Mouse (Mus musculus) embryonic facial prominence, embryonic 10.5 days (tissue): ENCODE measurements at regions not wholly inside any gene's neighbourhood (a gene's known extent, or its start where the extent isn't known, plus 50 kb on each side); places are given as distances from the start of the nearest gene placed in this dataset.
A peak's percentile ranks its signal among the peaks of the same experiment; 100 is the strongest.

Experiments used
- DNase-seq: peaks from one replicate; pipeline ENCODE4 v3.0.0-alpha.2; 2017; ENCODE audit warnings: low spot score
- H3K27ac ChIP-seq: fragments of 300-500 bp; sonication (generic); replicated peaks from 2 replicates; pipeline ENCODE4 v1.5.1; 2016; ENCODE audit warnings: mild to moderate bottlenecking
- H3K27me3 ChIP-seq: fragments of 300-500 bp; sonication (generic); replicated peaks from 2 replicates; pipeline ENCODE4 v1.6.1; 2016; ENCODE audit warnings: low read depth, mild to moderate bottlenecking; ENCODE audit not compliant: poor library complexity, severe bottlenecking
- H3K36me3 ChIP-seq: fragments of 300-500 bp; sonication (generic); replicated peaks from 2 replicates; pipeline ENCODE4 v1.6.1; 2016; ENCODE audit warnings: mild to moderate bottlenecking, moderate library complexity
- H3K4me1 ChIP-seq: fragments of 300-500 bp; sonication (generic); 2 replicates; pipeline ENCODE4 v1.6.1; 2016
- H3K4me3 ChIP-seq: fragments of 300-500 bp; sonication (generic); 2 replicates; pipeline ENCODE4 v1.5.1; 2016; ENCODE audit warnings: mild to moderate bottlenecking, moderate library complexity
- H3K9me3 ChIP-seq: fragments of 300-500 bp; sonication (generic); 2 replicates; pipeline ENCODE4 v1.6.1; 2016; ENCODE audit warnings: mild to moderate bottlenecking
- WGBS: fragments of 180-500 bp; shearing (Covaris S2); methylation state at CpG from one replicate; pipeline ENCODE4 v1.1.7; 2016; 5-methylcytosine and 5-hydroxymethylcytosine counted together

DNA sequence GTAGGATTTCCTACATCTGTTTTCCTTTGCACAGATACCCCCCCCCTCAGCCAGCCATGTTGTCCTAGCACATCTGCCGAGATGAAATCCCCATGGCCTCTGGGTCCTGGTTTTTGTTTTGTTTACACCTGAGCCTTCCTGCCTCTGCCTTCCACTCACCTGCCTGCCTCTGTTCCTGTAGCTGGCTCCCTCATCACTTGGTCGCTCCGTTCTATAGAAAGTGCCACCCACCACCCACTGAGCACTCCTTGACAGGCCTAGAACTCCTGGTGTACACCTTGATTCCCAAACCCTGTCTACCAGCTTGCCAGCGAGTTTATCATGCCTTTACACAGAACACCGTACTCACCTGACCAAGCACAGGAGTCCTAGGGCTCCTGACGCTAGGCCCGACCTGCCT, 72.6 kb upstream of the Armc2 start:
- H3K36me3 ChIP-seq: no peaks in the 10 kb centered on the region
- 89% methylated on average over 7 of the region's 7 CpGs for WGBS
- H3K27me3 ChIP-seq: peaks cover 58% of the 10 kb centered on the region
- H3K9me3 ChIP-seq: no peaks in the 10 kb centered on the region
- peaks cover 25% of the 10 kb centered on the region for H3K4me1 ChIP-seq
- H3K4me3 ChIP-seq: no peak overlapping the region
- no peak overlapping the region for H3K27ac ChIP-seq
- DNase-seq: no peak

DNA sequence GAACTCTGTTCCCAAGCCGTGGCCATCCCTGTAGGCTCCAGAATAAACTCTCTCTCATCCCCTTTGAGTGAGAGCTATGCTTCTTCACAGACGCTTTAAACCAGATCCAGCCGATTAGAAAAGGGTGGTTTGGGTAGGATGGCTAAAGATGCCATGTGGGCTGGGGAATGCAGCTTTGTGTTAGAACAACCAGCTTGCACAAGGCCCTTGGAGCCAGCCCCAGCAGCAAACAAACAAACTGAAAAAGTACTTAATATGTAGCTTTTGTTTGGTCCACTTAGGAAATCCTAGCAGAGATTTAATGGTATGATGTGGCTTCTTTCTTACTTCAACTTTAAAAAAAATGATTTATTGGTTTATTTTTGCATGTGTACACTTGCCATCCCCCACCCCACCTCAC, 71.9 kb upstream of the Armc2 start:
- Histone ChIP-seq H3K4me1 (peaks cover 25% of the 10 kb centered on the region), H3K36me3 (no peaks in the 10 kb centered on the region), H3K4me3 (no peak overlapping the region), H3K9me3 (no peaks in the 10 kb centered on the region; the same call in 1 of the 2 replicates), H3K27me3 (peaks cover 57% of the 10 kb centered on the region), H3K27ac (no peak overlapping the region)
- WGBS: 63% methylated on average over 3 of the region's 3 CpGs
- DNase-seq: no peak

DNA sequence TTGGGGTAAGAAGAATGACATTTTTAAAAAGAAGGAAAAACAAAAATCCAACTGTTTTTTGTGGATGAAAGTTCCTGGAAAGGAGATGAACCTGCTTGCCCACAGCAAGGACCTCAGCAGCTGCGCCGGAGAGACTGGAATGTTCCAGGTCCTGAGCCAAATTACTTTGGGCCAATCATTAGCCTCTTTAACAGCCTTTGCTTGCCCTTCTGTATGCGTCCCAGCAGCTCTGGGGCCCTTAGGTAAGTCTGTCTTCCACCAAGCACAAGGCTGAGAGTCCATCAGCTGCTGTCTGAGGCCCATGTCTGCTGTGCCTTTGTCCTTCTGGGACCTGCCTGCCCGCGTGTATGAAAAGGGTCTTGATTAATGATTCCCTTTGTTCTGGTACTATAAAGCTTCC, 71.4 kb upstream of the Armc2 start:
- no peak overlapping the region for H3K4me3 ChIP-seq
- H3K4me1 ChIP-seq: peaks cover 25% of the 10 kb centered on the region
- peaks cover 56% of the 10 kb centered on the region for H3K27me3 ChIP-seq
- H3K27ac ChIP-seq: 0 out of 2 replicates have a peak overlapping the region, but pooled peaks have one; percentile 15
- no peaks in the 10 kb centered on the region for H3K36me3 ChIP-seq
- H3K9me3 ChIP-seq: no peaks in the 10 kb centered on the region; the same call in 1 of the 2 replicates
- DNase-seq: no peak
- WGBS: 68% methylated on average over 5 of the region's 5 CpGs

DNA sequence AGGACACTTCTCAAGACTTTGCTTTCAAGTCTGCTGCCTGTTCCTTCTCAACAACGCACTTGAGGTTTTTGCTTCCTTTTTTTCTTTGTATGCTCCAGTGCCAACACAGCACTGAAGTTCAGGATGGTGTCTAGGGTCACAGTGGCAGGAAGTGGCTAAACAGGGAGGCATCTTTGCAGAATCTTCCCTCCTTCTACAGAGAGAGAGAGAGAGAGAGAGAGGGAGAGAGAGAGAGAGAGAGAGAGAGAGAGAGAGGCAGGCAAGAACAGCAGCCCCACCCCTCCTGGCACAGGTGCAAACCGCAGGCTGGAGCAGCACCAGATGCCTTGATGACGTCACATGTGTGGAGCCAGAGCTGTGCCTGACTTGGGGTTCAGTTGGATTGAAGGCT, 71.0 kb upstream of the Armc2 start:
- 0 out of 2 replicates have a peak overlapping the region, but pooled peaks have one; percentile 24 for H3K27ac ChIP-seq
- WGBS: 33% methylated on average over 3 of the region's 3 CpGs
- no peak overlapping the region for H3K4me3 ChIP-seq
- peak; percentile 23 for DNase-seq
- no peaks in the 10 kb centered on the region; the same call in 1 of the 2 replicates for H3K9me3 ChIP-seq
- H3K4me1 ChIP-seq: peaks cover 25% of the 10 kb centered on the region
- peaks cover 52% of the 10 kb centered on the region for H3K27me3 ChIP-seq
- H3K36me3 ChIP-seq: no peaks in the 10 kb centered on the region

DNA sequence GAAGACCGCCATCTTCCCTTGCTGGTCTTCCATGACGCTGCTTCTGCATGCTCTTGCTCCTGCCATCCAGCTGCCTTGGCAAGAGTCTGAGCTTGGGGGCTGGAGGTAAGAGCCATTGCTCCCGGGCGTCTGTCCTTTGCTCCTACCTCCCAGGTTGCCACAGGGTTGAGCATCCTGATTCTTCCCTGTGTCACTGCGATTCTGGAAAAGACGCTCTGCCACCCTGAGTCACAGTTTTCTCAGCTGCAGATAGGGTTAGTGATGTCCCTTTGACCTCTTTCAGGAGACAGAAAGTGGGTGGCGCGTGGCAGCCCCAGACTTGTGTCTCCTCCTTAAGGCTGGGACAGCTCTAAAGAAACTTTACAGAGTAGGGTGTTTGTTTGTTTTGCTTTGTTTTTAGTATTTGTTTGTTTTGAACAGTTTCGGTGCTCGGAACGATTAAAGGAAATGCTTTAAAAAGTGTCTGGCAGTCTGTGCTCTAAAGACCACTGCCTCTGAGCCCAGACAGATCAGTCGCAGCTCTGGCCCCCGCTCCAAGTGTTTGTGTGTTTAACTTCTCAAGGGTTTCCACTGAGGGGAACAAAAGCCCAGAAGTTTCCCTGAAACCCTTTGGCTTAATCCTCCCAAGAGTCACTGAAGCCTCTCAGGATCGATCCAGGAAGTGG, 70.5 kb upstream of the Armc2 start:
- Histone ChIP-seq H3K27me3 (peaks cover 47% of the 10 kb centered on the region), H3K36me3 (no peaks in the 10 kb centered on the region), H3K4me1 (peaks cover 25% of the 10 kb centered on the region), H3K4me3 (no peak overlapping the region), H3K9me3 (no peaks in the 10 kb centered on the region; the same call in 1 of the 2 replicates), H3K27ac (0 out of 2 replicates have a peak overlapping the region, but pooled peaks have one; percentile 24)
- WGBS: 57% methylated on average over 14 of the region's 14 CpGs
- DNase-seq: no peak

DNA sequence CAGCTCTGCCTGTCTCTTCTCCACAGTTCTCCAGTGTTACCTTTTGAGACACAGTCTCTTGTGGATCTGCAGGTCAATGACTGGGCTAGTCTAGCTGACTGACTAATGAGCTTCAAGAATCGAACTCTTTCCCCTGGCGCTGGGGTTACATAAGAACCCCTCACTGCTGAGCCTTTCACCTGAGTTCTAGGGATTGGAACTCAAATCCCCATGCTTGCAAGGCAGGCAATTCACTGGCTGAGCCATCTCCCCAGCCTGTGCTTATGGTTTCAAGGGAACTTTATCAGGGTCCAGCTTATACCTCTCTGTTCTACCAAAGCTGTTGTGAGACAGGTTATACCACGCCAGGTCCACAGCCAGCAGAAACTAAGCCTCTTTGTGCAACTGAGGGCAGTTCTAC, 69.7 kb upstream of the Armc2 start:
- 93% methylated on average over 3 of the region's 3 CpGs for WGBS
- Histone ChIP-seq H3K36me3 (no peaks in the 10 kb centered on the region), H3K27ac (no peak overlapping the region), H3K4me3 (no peak overlapping the region), H3K27me3 (peaks cover 43% of the 10 kb centered on the region), H3K9me3 (no peaks in the 10 kb centered on the region; the same call in 1 of the 2 replicates), H3K4me1 (peaks cover 25% of the 10 kb centered on the region)
- no peak for DNase-seq

DNA sequence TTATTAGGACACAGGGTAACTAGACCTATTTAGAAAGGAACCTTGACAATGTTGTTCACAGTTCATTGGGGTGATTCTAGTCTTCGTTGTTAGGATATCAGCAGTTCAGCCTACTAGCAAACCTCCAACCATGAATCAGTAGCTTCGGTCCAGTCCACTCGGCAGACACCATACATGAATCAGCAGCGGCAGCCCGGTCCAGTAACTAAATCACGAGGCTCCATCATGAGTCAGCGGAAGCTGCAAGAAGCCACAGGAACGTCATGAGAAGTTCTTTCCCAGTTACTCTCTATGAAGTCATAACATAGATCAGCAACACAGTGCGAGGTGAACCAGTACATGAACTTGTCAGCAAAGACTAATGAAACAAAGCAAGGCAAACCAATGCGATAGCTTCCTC, 68.4 kb upstream of the Armc2 start:
- 95% methylated on average over 10 of the region's 10 CpGs for WGBS
- peaks cover 34% of the 10 kb centered on the region for H3K27me3 ChIP-seq

DNA sequence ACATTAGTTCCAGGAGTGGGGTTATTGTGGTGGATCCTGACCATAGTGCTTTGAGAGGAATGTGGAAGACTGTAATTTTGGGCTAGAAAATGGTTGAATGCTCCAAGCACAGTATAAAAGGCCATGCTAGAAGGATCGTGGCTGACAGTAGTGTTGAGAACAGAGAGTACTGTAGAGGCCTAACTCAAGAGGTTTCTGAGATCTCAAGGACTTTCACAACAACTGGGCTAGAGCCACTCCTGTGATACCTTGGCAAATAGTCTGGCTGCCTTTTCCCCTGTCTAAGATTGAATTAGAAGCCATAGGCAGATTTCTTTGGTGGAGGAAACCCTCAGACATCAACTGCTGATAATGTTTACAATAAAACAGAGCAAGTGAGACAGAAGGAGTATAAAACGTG, 67.1 kb upstream of the Armc2 start:
- Histone ChIP-seq H3K4me3 (no peak overlapping the region), H3K27me3 (peaks cover 21% of the 10 kb centered on the region), H3K9me3 (no peaks in the 10 kb centered on the region; the same call in 1 of the 2 replicates), H3K4me1 (peaks cover 21% of the 10 kb centered on the region), H3K36me3 (no peaks in the 10 kb centered on the region), H3K27ac (no peak overlapping the region)
- WGBS: 79% methylated on average over 2 of the region's 2 CpGs
- DNase-seq: no peak

More for the DNA sequence above, 68.4 kb upstream of the Armc2 start:
- H3K36me3 ChIP-seq: no peaks in the 10 kb centered on the region
- no peaks in the 10 kb centered on the region; the same call in 1 of the 2 replicates for H3K9me3 ChIP-seq
- DNase-seq: no peak
- H3K4me3 ChIP-seq: no peak overlapping the region
- peaks cover 21% of the 10 kb centered on the region for H3K4me1 ChIP-seq
- H3K27ac ChIP-seq: no peak overlapping the region

DNA sequence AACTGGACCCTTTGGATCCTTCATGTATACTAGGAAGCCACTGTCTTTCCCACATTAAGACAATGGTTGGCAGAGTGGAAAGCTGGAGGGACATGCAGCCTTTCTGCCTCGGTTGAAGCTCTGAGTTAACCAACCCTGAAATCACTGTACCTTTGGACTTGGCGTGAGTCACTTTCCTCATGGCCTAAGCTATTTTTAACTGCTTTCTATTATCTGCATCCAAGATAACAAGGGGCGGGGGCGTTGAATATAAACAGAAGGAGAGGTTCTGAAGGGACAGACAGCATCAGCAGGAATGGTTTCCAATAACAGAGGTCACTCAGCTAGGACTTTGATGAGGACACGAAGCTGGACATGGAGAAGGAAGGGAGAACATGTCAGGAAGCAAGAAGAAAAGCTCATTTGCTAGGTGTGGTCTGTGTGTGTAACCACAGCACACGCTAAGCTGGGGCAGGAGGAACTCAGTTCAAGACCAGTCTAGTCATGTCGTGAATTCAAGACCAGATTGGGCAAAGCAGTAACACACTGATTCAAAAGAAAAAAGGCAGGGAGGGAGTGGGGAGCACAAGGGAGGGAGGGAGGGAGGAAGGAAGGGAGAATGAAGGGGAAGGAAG, 64.1 kb upstream of the Armc2 start:
- no peaks in the 10 kb centered on the region for H3K4me1 ChIP-seq
- no peak for DNase-seq

DNA sequence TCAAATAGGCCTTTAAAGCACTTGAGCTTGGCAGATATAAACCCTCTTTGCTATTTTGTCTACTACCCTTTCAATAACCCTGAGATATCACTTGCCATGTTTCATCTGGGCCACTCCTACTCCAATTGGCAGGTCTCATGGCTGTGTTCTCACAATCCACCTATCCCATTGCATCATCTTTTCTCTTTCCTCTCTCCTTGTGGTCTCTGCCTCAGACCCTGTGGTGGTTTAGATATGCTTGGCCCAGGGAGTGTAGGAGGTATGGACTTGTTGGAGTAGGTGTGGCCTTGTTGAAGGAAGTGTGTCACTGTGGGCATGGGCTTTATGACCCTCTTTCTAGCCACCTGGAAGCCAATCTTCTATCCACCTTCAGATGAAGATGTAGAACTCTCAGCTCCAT, 61.5 kb upstream of the Armc2 start:
- Histone ChIP-seq H3K27me3 (0 out of 2 replicates have a peak, but pooled peaks cover 3% of the 10 kb centered on the region), H3K4me3 (no peak overlapping the region), H3K9me3 (no peaks in the 10 kb centered on the region; the same call in 1 of the 2 replicates), H3K27ac (no peak overlapping the region), H3K36me3 (no peaks in the 10 kb centered on the region), H3K4me1 (no peaks in the 10 kb centered on the region)
- DNase-seq: no peak

More for the DNA sequence above, 64.1 kb upstream of the Armc2 start:
- no peaks in the 10 kb centered on the region for H3K36me3 ChIP-seq
- no peak overlapping the region for H3K27ac ChIP-seq
- no peak overlapping the region for H3K4me3 ChIP-seq
- no peaks in the 10 kb centered on the region; the same call in 1 of the 2 replicates for H3K9me3 ChIP-seq
- peaks cover 8% of the 10 kb centered on the region for H3K27me3 ChIP-seq
- 71% methylated on average over 7 of the region's 7 CpGs for WGBS

DNA sequence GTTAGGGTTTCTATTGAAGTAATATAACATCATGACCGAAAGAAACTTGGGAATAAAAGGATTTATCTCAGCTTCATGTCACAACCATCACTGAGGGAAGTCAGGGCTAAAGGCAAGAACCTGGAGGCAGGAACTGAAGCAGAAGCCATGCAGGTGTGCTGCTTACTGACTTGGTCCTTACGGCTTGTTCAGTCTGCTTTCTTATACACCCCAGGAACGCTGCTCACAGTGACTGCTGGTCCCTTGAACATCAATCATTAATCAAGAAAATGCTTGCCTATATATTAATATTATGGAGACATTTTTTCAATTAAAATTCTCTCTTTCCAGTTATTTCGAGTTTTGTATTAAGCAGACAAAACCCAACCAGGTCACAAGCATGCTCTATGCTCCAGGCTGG, 58.5 kb upstream of the Armc2 start:
- H3K4me1 ChIP-seq: peaks cover 21% of the 10 kb centered on the region
- no peak overlapping the region for H3K4me3 ChIP-seq
- peaks cover 16% of the 10 kb centered on the region; the same call in 1 of the 2 replicates for H3K27me3 ChIP-seq
- H3K9me3 ChIP-seq: no peaks in the 10 kb centered on the region
- no peak overlapping the region for H3K27ac ChIP-seq
- 81% methylated on average over 4 of the region's 4 CpGs for WGBS
- DNase-seq: no peak
- H3K36me3 ChIP-seq: no peaks in the 10 kb centered on the region

DNA sequence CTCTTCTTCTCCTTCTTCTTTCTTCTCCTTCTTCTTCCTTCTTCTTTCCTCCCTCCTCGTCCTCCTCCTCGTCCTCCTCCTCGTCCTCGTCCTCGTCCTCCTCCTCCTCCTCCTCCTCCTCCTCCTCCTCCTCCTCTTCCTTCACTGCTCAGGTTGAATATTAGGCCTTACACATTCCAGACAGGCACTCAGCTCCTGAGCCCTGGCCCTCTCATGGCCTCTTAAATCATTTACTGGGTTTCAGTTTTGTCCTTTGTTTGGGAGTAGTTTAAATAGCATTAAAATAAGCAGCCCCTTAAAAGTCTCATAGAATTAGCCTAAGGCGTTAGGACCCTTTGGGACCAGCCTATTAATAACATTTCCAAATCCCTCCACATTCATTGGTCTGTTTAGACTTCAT, 57.3 kb upstream of the Armc2 start:
- 87% methylated on average over 6 of the region's 6 CpGs for WGBS
- Histone ChIP-seq H3K4me3 (no peak overlapping the region), H3K4me1 (peaks cover 32% of the 10 kb centered on the region), H3K27ac (no peak overlapping the region), H3K27me3 (peaks cover 16% of the 10 kb centered on the region; the same call in 1 of the 2 replicates), H3K36me3 (no peaks in the 10 kb centered on the region), H3K9me3 (no peaks in the 10 kb centered on the region)
- DNase-seq: no peak

DNA sequence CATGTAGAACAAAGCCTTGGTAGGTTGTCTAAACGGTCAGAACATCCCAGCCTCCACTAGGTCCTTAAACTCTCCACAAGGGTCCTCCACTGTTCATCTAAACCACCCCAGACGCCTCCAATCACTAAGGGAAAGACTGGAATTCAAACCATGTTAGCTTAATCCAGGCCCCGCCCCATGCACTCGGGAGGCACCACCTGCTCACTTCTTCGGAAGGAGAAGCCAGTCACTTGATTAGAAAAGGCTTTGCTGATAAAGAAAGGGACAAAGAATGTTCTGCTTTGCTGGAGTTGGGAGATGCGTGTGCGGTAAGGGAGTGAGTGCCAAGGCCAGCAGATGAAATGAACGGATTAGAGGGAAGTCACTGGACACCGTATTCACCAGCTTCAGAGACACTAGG, 54.5 kb upstream of the Armc2 start:
- peaks cover 32% of the 10 kb centered on the region for H3K4me1 ChIP-seq
- WGBS: 27% methylated on average over 9 of the region's 9 CpGs
- peak overlapping the region; percentile 63 for H3K27ac ChIP-seq
- H3K4me3 ChIP-seq: no peak overlapping the region
- DNase-seq: peak; percentile 45
- peaks cover 16% of the 10 kb centered on the region for H3K27me3 ChIP-seq
- H3K9me3 ChIP-seq: no peaks in the 10 kb centered on the region
- no peaks in the 10 kb centered on the region for H3K36me3 ChIP-seq
